Mouse (Mus musculus) neutrophil, adult 5-6 weeks (primary cell): ENCODE results near the gene Slc4a11. TPM values are rescaled to one million over a fixed set of nuclear protein-coding genes. Genes with fewer than 3 reads are reported as not detected.

Experiments used
- ATAC-seq: fragments of 151-379, 151-347 bp; 2 replicates; pipeline ENCODE4 v1.8.0; 2017; ENCODE audit warnings: mild to moderate bottlenecking, moderate TSS enrichment; ENCODE audit not compliant: insufficient number of reproducible peaks, poor library complexity, low FRiP score, severe bottlenecking; ENCODE audit errors: extremely low read depth
- total RNA-seq: library from RNA; stranded (forward); fragments of 200-1000 nt; gene quantifications from 2 replicates; pipeline ENCODE4 v1.2.3, GENCODE M21; 2017

Slc4a11 gene
- total RNA-seq: 3.1 and 4.3 TPM in 2 replicates

GRCm38 (mm10) chr2:130697153-130697810, at the start of gene Slc4a11:
Slc4a11 (minus strand) TSS chr2:130697519.
- peak; percentile 38 for ATAC-seq

GRCm38 (mm10) chr2:130743576-130743975, 46.3 kb upstream of the Slc4a11 start:
- no peak for ATAC-seq

- ATAC-seq: no peak
Observed at GRCm38 (mm10) chr2:130740096-130740495, 42.8 kb upstream of the Slc4a11 start.

GRCm38 (mm10) chr2:130738019-130738418, 40.7 kb upstream of the Slc4a11 start:
- no peak for ATAC-seq

DNA sequence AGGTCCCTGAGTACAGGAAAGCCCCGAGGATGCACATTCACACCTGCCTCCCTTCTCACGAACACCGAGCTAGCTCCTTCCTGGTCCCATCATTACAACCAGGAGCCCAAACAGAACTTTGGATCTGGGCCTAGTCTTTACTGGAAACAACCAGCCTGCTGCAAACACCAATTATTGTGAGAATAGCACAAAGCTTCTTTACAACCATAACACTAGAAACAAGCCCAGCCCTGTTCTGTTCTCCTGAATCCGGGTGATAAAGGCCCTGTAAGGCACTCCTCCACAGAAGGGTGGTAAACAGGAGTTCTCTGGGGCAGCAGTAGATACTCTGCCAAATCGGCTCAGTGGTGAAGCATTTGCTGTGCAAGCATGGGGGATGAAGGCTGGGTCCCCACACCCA, 38.0 kb upstream of the Slc4a11 start:
- no peak for ATAC-seq

GRCm38 (mm10) chr2:130733444-130733843, 36.1 kb upstream of the Slc4a11 start:
- ATAC-seq: no peak

GRCm38 (mm10) chr2:130731855-130732254, 34.5 kb upstream of the Slc4a11 start:
- ATAC-seq: no peak

- ATAC-seq: peak; percentile 28; the same call in 1 of the 2 replicates
Observed at GRCm38 (mm10) chr2:130730746-130731145, 33.4 kb upstream of the Slc4a11 start.

DNA sequence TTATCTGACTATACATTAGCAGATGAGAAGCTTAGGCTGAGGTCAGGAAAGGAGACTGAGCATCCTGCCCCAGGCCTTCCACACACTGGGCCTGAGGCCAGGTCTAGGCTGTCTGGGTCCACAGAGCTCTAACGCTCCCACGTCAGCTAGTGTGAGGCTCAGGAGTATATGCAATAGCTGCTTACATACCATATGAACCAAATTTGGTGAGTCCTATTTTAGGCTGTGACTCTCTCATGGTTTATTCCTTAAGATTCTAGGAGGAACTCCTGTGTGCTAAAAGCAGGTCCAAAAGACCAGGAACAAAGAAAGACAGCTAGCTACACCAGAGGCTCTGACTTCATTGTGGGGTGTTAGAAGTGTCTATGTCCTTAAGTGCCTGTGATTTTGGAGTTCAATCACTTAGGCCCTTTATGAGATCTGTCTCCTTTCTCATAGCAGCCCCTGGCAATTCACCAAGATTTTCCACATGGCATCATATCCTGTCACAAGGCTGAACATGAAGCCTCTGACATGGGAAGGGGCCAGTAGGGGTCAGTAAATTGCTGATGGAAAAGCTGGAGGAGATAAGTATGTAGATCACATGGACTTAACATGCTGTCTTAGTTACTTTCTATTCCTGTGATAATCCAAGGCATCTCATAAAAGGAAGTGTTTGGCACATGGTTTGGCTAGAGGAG, 31.7 kb upstream of the Slc4a11 start:
- no peak for ATAC-seq

- ATAC-seq: no peak
Observed at GRCm38 (mm10) chr2:130727752-130728151, 30.4 kb upstream of the Slc4a11 start.

GRCm38 (mm10) chr2:130724369-130724768, 27.1 kb upstream of the Slc4a11 start:
- no peak for ATAC-seq

- no peak for ATAC-seq
Observed at GRCm38 (mm10) chr2:130717951-130718350, 20.6 kb upstream of the Slc4a11 start.

- ATAC-seq: no peak
Observed at GRCm38 (mm10) chr2:130707057-130707456, 9.7 kb upstream of the Slc4a11 start.

DNA sequence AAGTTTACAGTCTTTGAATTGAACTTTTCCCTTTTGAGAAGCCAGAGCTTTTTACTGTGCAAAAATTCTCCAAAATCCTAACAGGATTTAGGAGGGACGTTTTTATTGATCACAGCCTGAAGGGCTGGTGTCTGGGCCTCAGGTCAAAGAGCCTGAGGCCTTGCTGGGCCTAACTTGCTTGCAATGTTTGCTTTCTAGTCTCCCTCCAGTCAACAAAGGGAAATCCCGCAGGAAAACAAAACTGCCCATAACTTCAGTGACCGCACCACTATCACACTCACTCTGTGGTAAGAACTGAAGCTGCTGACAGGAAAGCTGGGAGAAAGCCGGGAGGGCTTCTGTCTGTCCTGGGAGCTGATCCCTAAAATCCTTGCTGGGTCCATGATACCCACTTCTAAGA, 9.3 kb upstream of the Slc4a11 start:
- no peak for ATAC-seq

GRCm38 (mm10) chr2:130705178-130705577, 7.9 kb upstream of the Slc4a11 start:
- ATAC-seq: no peak

DNA sequence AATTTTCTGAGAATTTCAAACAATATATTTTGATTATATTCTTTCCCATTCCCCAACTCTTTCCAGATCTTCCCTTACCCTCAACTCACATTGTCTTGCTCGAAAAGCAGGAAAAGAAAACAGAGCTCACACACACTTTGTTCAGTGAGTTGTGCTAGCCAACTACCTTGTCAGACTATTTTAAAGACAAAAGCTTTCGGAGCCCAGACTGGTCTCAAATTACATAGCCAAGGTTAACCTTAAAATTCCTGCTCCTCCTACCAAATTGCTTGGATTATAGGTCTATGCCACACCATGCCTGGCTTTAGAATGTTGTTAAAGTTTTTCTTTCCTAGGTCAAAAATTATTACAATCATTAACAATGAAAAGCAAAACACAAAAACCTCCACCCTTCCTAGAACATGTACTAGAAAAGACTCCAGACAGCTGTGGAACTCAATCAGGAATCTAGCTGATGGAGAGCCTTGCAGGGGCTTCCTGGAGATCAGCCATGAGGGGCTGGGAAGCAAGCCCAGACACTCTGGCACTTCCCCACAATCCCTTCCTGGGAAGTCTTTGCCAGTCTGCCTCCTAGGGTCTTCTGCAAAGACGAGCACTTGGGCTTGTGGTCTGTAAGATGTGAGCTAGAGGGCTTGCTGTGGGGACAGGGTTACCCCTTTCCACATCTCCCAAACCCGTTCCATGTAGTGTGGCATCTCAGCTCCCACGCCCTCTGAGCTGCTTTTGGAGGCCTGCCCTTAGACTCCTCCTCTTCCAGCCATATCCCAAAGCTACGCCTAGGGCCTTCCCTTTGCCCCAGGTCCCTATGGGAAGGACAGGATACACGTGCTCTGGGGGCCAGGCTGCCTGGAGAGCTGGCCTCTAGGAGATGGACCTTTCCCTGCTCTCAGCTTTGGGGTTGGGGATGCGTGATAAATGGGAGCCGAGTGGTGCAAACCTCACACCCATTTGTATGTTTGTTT, 7.0 kb upstream of the Slc4a11 start:
- no peak for ATAC-seq

GRCm38 (mm10) chr2:130697821-130698266, 525 bp upstream of the Slc4a11 start:
- ATAC-seq: no peak

- peak; percentile 46; the same call in 1 of the 2 replicates for ATAC-seq
Observed at GRCm38 (mm10) chr2:130696700-130697152, 593 bp downstream of the Slc4a11 start.

DNA sequence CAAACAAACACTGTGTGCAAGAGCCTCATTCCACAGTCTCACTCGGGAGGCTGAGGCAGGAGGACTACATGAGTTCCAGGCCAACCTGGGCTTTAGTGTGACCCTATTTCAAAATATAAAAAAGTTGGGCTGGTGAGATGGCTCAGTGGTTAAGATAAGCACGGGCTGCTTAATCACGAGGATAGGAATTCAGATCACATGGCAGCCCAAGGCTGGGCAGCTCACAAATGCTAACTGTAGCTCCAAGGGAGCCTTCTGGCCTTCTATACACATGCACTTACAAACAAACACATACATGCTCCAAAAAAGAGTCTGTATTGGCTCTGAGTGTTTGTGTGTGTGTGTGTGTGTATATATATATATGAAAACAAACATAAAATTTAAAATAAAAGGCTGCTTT, 3.8 kb downstream of the Slc4a11 start:
- no peak for ATAC-seq
